Mouse (Mus musculus) layer of hippocampus, postnatal 10 days (tissue): Measurements from ENCODE around the gene Pgrmc1. TPM values are rescaled to one million over a fixed set of nuclear protein-coding genes. Genes with fewer than 3 reads are reported as not detected.

Source experiments
- DNase-seq, 2 experiments: peaks; one replicate each; pipeline ENCODE4 v3.0.0; 2021; ENCODE audit warnings: low spot score in 2 of 2
- total RNA-seq, 2 experiments: library from RNA; stranded (reverse); gene quantifications; 2 replicates each; pipeline ENCODE4 v1.2.3; 2021

Gene Pgrmc1
- total RNA-seq, 2 experiments from 2014 or later = 304 to 309 TPM

GRCm38 (mm10) chrX:36602926-36603325 lies 4.9 kb downstream of the Pgrmc1 start:
- DNase-seq = no peak

DNA sequence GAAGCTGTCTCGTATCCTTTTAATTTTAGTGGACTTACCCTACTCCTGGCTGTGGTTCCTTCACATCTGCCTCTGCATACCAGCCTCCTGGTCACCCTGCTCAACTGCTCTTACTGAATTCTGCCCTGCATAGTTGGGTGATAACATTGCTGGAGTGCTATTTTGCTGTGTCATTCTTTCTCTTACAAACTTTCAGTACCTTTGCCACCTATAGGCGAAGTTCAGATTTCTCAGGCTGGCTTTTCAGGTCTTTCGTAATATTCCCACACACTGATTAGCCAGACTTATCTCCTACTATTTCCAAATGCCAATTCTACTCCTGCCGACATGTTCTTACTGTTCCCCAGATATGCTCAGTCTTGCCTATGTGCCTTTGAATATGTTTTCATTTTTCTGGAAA lies 6.0 kb downstream of the Pgrmc1 start:
- no peak for DNase-seq

DNA sequence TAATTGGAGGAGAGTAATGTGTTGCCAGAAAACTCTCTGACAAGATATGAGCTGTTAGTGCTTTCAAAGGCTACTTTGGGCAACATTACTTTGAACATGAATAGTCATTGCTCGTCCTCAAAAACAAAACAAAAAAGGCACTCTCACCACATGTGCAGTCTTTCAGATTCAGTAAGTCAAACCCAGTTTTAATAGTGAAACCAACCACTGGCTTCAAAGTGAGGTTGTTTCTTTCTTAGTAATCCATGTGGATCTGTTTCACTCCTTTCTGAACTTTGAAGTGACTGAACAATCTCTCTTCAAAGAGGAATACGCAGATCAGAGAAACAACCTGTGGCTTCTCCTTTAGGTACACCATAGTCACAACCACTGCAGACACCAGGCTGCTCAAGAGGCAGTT lies 11.1 kb downstream of the Pgrmc1 start:
- DNase-seq = no peak

- no peak for DNase-seq
Observed at GRCm38 (mm10) chrX:36628102-36628501, 30.1 kb downstream of the Pgrmc1 start.

DNA sequence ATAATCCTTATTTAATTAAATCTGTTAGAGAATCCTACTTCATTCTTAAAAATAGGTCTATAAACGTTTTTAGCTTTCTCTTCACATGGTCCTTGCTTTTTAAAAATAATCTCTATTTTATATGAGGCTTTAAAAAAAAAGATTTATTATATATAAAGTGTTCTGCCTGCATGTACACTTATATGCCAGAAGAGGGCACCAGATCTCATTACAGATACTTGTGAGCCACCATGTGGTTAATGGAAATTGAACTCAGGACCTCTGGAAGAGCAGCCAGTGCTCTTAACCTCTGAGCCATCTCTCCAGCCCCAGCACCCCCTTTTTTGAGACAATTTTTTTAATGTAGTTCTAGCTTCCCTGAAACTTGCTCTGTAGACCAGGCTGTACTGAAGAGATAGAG lies 32.8 kb downstream of the Pgrmc1 start:
- DNase-seq = no peak

- DNase-seq = peak; percentile 12 to 29
Observed at GRCm38 (mm10) chrX:36640046-36640445, 42.0 kb downstream of the Pgrmc1 start.

DNA sequence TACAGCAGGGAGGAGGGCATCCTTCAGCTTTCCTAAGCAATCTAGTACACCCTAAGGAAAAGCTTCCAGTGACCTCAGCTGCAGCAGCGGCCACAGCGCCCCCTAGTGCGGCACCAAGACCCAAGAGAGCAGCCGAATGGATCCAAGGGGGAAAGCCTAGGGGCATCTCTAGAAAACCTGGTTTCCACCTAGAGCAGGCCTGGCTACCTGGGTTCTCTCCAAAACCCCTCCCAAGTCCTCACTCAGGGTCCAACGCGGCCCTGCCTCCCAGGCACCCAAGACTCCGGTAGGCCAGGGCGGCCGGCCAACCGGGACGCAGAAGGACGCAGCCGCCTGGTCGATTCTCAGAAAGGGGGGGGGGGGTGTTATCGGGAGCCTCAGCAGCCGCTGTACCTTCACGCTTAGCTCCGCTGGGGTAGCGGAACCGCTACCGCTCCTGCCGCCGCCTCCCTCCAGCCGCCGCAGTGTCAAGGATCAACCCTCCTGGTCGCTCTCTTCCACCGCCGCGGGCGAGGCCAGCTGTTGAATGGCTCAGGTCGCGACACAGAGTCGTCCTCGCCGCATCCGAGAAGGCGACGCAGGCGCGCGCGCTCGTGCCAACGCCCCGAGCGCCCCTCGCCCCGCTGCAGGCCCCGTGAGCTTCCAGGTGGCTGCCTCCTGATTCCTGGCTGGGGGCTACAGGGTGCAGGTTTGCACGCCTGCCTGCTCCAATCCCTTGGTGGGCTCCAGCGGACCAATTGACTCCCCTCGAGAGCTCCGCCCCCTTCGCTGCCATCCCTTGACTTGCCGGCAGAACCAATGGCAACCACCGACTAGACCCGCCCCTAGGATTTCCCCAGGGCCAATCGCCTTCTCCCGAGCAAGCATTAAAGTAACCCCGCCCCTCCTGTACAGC lies 46.9 kb downstream of the Pgrmc1 start, which contains the start of gene Akap17b:
Gene Akap17b (minus strand): TSS at position 739 of the 895 bp plus-strand sequence.
- peak; percentile 73 to 83 for DNase-seq

Other genes starting within 250 kb of the Pgrmc1 start
- not detected for gene Gm6268, start 196.9 kb upstream of the Pgrmc1 start, total RNA-seq
- gene Gm14569, start 106.4 kb upstream of the Pgrmc1 start, total RNA-seq = 1 to 10 TPM; 1.3 to 2.8 TPM
- 1 to 10 TPM; 9.0 to 9.8 TPM for gene Akap17b, start 47.2 kb downstream of the Pgrmc1 start, total RNA-seq
- under 1 TPM; 0.40 to 0.64 TPM for gene Slc25a43, start 145.5 kb downstream of the Pgrmc1 start, total RNA-seq
- 100 to 1,000 TPM; 343 to 357 TPM for gene Slc25a5, start 197.4 kb downstream of the Pgrmc1 start, total RNA-seq